ENCODE assay signal across 8 mouse cellular contexts in genomic region chr3:117574529-117575252, GRCm38 (mm10). TPM values are rescaled to one million over a fixed set of nuclear protein-coding genes. Genes with fewer than 3 reads are reported as not detected.
DNase-seq lines count a peak whose midpoint lies in the region; ATAC-seq and TF ChIP-seq lines count a peak whose summit lies in the region.

TSS of gene Plppr5 (plus strand) at chr3:117574836.

- DNase-seq in cerebellum, adult 9-11 months = peak; percentile 4
- DNase-seq in cerebellum, adult 8-10 months = no peak
- DNase-seq in 3134 (ENCODE audit: extremely low read depth, insufficient read length, low spot score) = peak; percentile 3
- DNase-seq in left cerebral cortex, postnatal 10 days (ENCODE audit: extremely low spot score in 1 of 2, low spot score in 2 of 2) = peak; percentile 49 to 66
- DNase-seq in midbrain, embryonic 14.5 days = peak; percentile 72
- DNase-seq in thymus, adult 18-20 months = no peak

- peak within 1 kb of the TSS; percentile 66 for H3K9ac ChIP-seq in heart, embryonic 15.5 days
- peak within 1 kb of the TSS; percentile 87 for H3K9ac ChIP-seq in midbrain, embryonic 14.5 days (replicated peaks; ENCODE audit: low read length)

- peaks cover 13% of the 10 kb centered on the region; the same call in 1 of the 2 replicates for H3K27me3 ChIP-seq in heart, embryonic 15.5 days
- H3K27me3 ChIP-seq in midbrain, embryonic 14.5 days (ENCODE audit: control insufficient read depth, insufficient read depth, low read length) = peaks cover 4% of the 10 kb centered on the region; the same call in 1 of the 2 replicates

- peaks cover 4% of the 10 kb centered on the region; the same call in 1 of the 2 replicates for H3K4me1 ChIP-seq in cortical plate, adult 2 months (ENCODE audit: control insufficient read depth, insufficient read depth, low read length)
- peaks cover 20% of the 10 kb centered on the region for H3K4me1 ChIP-seq in heart, embryonic 15.5 days (replicated peaks)
- H3K4me1 ChIP-seq in midbrain, embryonic 14.5 days (ENCODE audit: control insufficient read depth, insufficient read depth, low read length) = peaks cover 8% of the 10 kb centered on the region; the same call in 1 of the 2 replicates

- H3K27ac ChIP-seq in cortical plate, adult 2 months (ENCODE audit: insufficient read depth, low read length) = peak within 1 kb of the TSS; percentile 99
- peak within 1 kb of the TSS; percentile 57 for H3K27ac ChIP-seq in heart, embryonic 15.5 days
- peak within 1 kb of the TSS; percentile 78 for H3K27ac ChIP-seq in midbrain, embryonic 14.5 days (replicated peaks; ENCODE audit: low read depth, low read length)

- H3K9me3 ChIP-seq in heart, embryonic 15.5 days (replicated peaks) = no peaks in the 10 kb centered on the region
- H3K9me3 ChIP-seq in midbrain, embryonic 14.5 days (ENCODE audit: control insufficient read depth, low read length) = no peaks in the 10 kb centered on the region

- peak; percentile 71 for ATAC-seq in heart, embryonic 15.5 days (replicated peaks; ENCODE audit: insufficient number of reproducible peaks, insufficient read depth, low FRiP score, low read depth)
- peak; percentile 57 for ATAC-seq in midbrain, embryonic 14.5 days (ENCODE audit: low FRiP score, low TSS enrichment)

- peak; percentile 50; the same call in 1 of the 2 replicates for TF ChIP-seq POLR2A in cortical plate, adult 2 months (IDR thresholded peaks at IDR 0.05; ENCODE audit: extremely low read depth, insufficient read depth, low read length)

- intact Hi-C loops in left cerebral cortex, postnatal 10 days (cut with DNase I) = no loop called here

- 20% methylated on average over 20 of the region's 20 CpGs for WGBS in heart, embryonic 15.5 days
- WGBS in midbrain, embryonic 14.5 days = 19% methylated on average over 20 of the region's 20 CpGs

- peak within 1 kb of the TSS; percentile 97 for H3K4me3 ChIP-seq in cortical plate, adult 2 months (ENCODE audit: insufficient read depth, low read length)
- peak within 1 kb of the TSS; percentile 67 for H3K4me3 ChIP-seq in heart, embryonic 15.5 days
- peak within 1 kb of the TSS; percentile 69 for H3K4me3 ChIP-seq in midbrain, embryonic 14.5 days (replicated peaks; ENCODE audit: low read depth, low read length)

- peak within 1 kb of the TSS; percentile 98 for H3K4me2 ChIP-seq in heart, embryonic 15.5 days
- H3K4me2 ChIP-seq in midbrain, embryonic 14.5 days (ENCODE audit: low read length) = peak within 1 kb of the TSS; percentile 92

- H3K36me3 ChIP-seq in heart, embryonic 15.5 days = no peaks in the 10 kb centered on the region
- no peaks in the 10 kb centered on the region for H3K36me3 ChIP-seq in midbrain, embryonic 14.5 days (ENCODE audit: control insufficient read depth, insufficient read depth, low read length)

- TF ChIP-seq CTCF in cortical plate, adult 2 months (IDR thresholded peaks at IDR 0.05; ENCODE audit: extremely low read depth, insufficient read depth, low read length) = no peak

RNA-seq across cellular contexts. Expression of gene Plppr5, which starts in this region (rescaled TPM):
- polyA plus RNA-seq in cortical plate, adult 2 months (2012; rRNA removed) = 12.3 TPM in 2 replicates
- polyA plus RNA-seq in heart, embryonic 15.5 days (2015; fragmentation: Nextera tagmentation; extraction: Ambion mirVana) = 2.7 and 2.8 TPM in 2 replicates
- 10 to 100 TPM; 60.9 to 62.6 TPM for total RNA-seq in left cerebral cortex, postnatal 10 days (2021)
- polyA plus RNA-seq in midbrain, embryonic 14.5 days (2014; fragmentation: Nextera tagmentation; extraction: Ambion mirVana) = 5.8 and 6.6 TPM in 2 replicates

Comparison
In these comparisons a context has a peak if more than half of its experiments do, and no peak if none do; other contexts are left out.
1. DNase-seq: peak in cerebellum, adult 9-11 months (single experiment), 3134 (single experiment), left cerebral cortex, postnatal 10 days (2 of 2) and midbrain, embryonic 14.5 days (single experiment); none in cerebellum, adult 8-10 months (single experiment) and thymus, adult 18-20 months (0 of 2).
2. Peak in every context shown above with its lines, with median percentiles within 50 percentile points of each other: H3K27ac ChIP-seq and H3K4me3 ChIP-seq.